Mouse (Mus musculus): ENCODE data around the gene Snupn. TPM values are rescaled to one million over a fixed set of nuclear protein-coding genes. Genes with fewer than 3 reads are reported as not detected.

The Snupn gene
- 5.0 and 5.1 TPM in 2 replicates for polyA plus RNA-seq (2012; rRNA removed)

GRCm38 (mm10) chr9:56950414-56951400 is at the start of gene Snupn:
TSS of gene Snupn (plus strand) at chr9:56950878.

GRCm38 (mm10) chr9:56928041-56928811 is 22.5 kb upstream of the Snupn start, which contains the start of gene Snx33:
TSS of gene Snx33 (minus strand) at chr9:56928371.

GRCm38 (mm10) chr9:56937223-56938160 is 13.2 kb upstream of the Snupn start, which contains the start of gene Imp3:
TSS of gene Imp3 (plus strand) at chr9:56937475.

GRCm38 (mm10) chr9:56994286-56995197 is 43.9 kb downstream of the Snupn start, which contains the start of gene Ptpn9:
TSS of gene Ptpn9 (plus strand) at chr9:56994923.

Other genes with a start within 250 kb of the Snupn start
- 0.53 and 0.54 TPM in 2 replicates for gene Lingo1, start 154.4 kb upstream of the Snupn start, polyA plus RNA-seq (2012; rRNA removed)
- gene Odf3l1, start 86.2 kb upstream of the Snupn start, polyA plus RNA-seq (2012; rRNA removed) = not detected in 2 replicates
- gene Cspg4, start 85.8 kb upstream of the Snupn start, polyA plus RNA-seq (2012; rRNA removed) = 0.25 and 0.28 TPM in 2 replicates
- gene Snx33, start 22.5 kb upstream of the Snupn start, polyA plus RNA-seq (2012; rRNA removed) = 2.5 and 2.7 TPM in 2 replicates
- gene Imp3, start 13.4 kb upstream of the Snupn start, polyA plus RNA-seq (2012; rRNA removed) = 90.2 and 92.3 TPM in 2 replicates
- 7.6 and 7.7 TPM in 2 replicates for gene Ptpn9, start 44.0 kb downstream of the Snupn start, polyA plus RNA-seq (2012; rRNA removed)
- gene Sin3a, start 121.2 kb downstream of the Snupn start, polyA plus RNA-seq (2012; rRNA removed) = 14.4 and 15.5 TPM in 2 replicates
- gene Man2c1, start 179.8 kb downstream of the Snupn start, polyA plus RNA-seq (2012; rRNA removed) = 29.1 and 32.7 TPM in 2 replicates
- 3.2 and 3.4 TPM in 2 replicates for gene Neil1, start 197.4 kb downstream of the Snupn start, polyA plus RNA-seq (2012; rRNA removed)
- 48.2 and 50.6 TPM in 2 replicates for gene Commd4, start 207.5 kb downstream of the Snupn start, polyA plus RNA-seq (2012; rRNA removed)